Mouse (Mus musculus) CH12.LX (cell line): ENCODE measurements around the gene Cerkl. TPM values are rescaled to one million over a fixed set of nuclear protein-coding genes. Genes with fewer than 3 reads are reported as not detected.

Source experiments
- DNase-seq: peaks from one replicate; pipeline ENCODE4 v3.0.0-alpha.2; 2013; ENCODE audit errors: extremely low read depth
- H3K27ac ChIP-seq: 2 replicates; pipeline ENCODE4 v1.5.1; 2012; ENCODE audit warnings: low read depth, mild to moderate bottlenecking, control low read depth, moderate library complexity; ENCODE audit not compliant: insufficient read depth
- H3K27me3 ChIP-seq: replicated peaks from 2 replicates; pipeline ENCODE3; 2012; ENCODE audit warnings: inconsistent platforms
- H3K36me3 ChIP-seq, 2 experiments: replicated peaks in 1 of 2; 2 replicates each; pipeline versions ENCODE3 to v1.6.1; 2012; ENCODE audit warnings: inconsistent platforms in 1 of 2, low read length in 1 of 2, mild to moderate bottlenecking in 1 of 2, mixed read lengths in 1 of 2, moderate library complexity in 1 of 2; ENCODE audit not compliant: control insufficient read depth in 1 of 2, insufficient read depth in 1 of 2
- H3K4me1 ChIP-seq, 2 experiments: 2 replicates each; pipeline ENCODE4 v1.6.1; 2012; ENCODE audit warnings: inconsistent platforms in 1 of 2, moderate library complexity in 1 of 2; ENCODE audit not compliant: insufficient read depth in 2 of 2, control insufficient read depth in 1 of 2
- H3K4me2 ChIP-seq: 2 replicates; pipeline ENCODE4 v1.6.1; 2012; ENCODE audit warnings: low read depth, mild to moderate bottlenecking, control low read depth; ENCODE audit not compliant: poor library complexity, insufficient read depth, severe bottlenecking
- H3K4me3 ChIP-seq, 3 experiments: fragments of 150-350 bp in 1 of 3; sonication (generic) in 1 of 3; replicated peaks in 1 of 3; 2 replicates each; pipeline versions ENCODE3 to v1.5.1; 2011 to 2012; ENCODE audit warnings: low read depth in 2 of 3, low read length in 2 of 3, mild to moderate bottlenecking in 2 of 3, moderate library complexity in 2 of 3, control low read depth in 1 of 3, improper control_type of control experiment in 1 of 3, inconsistent platforms in 1 of 3, mixed read lengths in 1 of 3; ENCODE audit not compliant: poor library complexity in 1 of 3
- H3K79me2 ChIP-seq: replicated peaks from 2 replicates; pipeline ENCODE4 v1.6.1; 2012; ENCODE audit warnings: mild to moderate bottlenecking, moderate library complexity; ENCODE audit not compliant: control insufficient read depth, poor library complexity, insufficient read depth, severe bottlenecking; ENCODE audit errors: extremely low read depth
- H3K9ac ChIP-seq: 2 replicates; pipeline ENCODE4 v1.6.1; 2012; ENCODE audit warnings: low read depth, mild to moderate bottlenecking, control low read depth, moderate library complexity; ENCODE audit not compliant: insufficient read depth
- H3K9me3 ChIP-seq: replicated peaks from 2 replicates; pipeline ENCODE3; 2012; ENCODE audit warnings: low read length, inconsistent platforms, mixed read lengths
- CHD2 ChIP-seq: IDR thresholded peaks from 2 replicates; pipeline ENCODE4 v1.6.1; 2011; ENCODE audit warnings: low read length, improper control_type of control experiment
- CTCF ChIP-seq, 2 experiments: IDR thresholded peaks in 1 of 2; conservative IDR thresholded peaks in 1 of 2; 2 replicates each; pipeline ENCODE4 v1.5.1; 2011 to 2012; ENCODE audit warnings: low read depth in 2 of 2, low read length in 2 of 2, improper control_type of control experiment in 1 of 2, inconsistent platforms in 1 of 2, mild to moderate bottlenecking in 1 of 2, moderate library complexity in 1 of 2
- E2F4 ChIP-seq: IDR thresholded peaks from 2 replicates; pipeline ENCODE4 v1.6.1; 2011; ENCODE audit warnings: low read depth, low read length, improper control_type of control experiment; ENCODE audit not compliant: insufficient replicate concordance
- ETS1 ChIP-seq: conservative IDR thresholded peaks from 2 replicates; pipeline ENCODE4 v1.6.1; 2012; ENCODE audit warnings: low read depth, mild to moderate bottlenecking, inconsistent platforms, low read length, improper control_type of control experiment, moderate library complexity
- GABPA ChIP-seq: IDR thresholded peaks from 2 replicates; pipeline ENCODE4 v1.6.1; 2012; ENCODE audit warnings: low read depth, low read length, improper control_type of control experiment, inconsistent platforms; ENCODE audit not compliant: insufficient replicate concordance
- HCFC1 ChIP-seq: IDR thresholded peaks from 2 replicates; pipeline ENCODE4 v1.6.1; 2012; ENCODE audit warnings: low read depth, mild to moderate bottlenecking, inconsistent platforms, low read length, improper control_type of control experiment
- JUND ChIP-seq: conservative IDR thresholded peaks from 2 replicates; pipeline ENCODE4 v1.6.1; 2011; ENCODE audit warnings: low read depth, low read length, improper control_type of control experiment
- MAFK ChIP-seq: IDR thresholded peaks from 2 replicates; pipeline ENCODE4 v1.6.1; 2011; ENCODE audit warnings: low read length, improper control_type of control experiment; ENCODE audit not compliant: insufficient replicate concordance
- MAZ ChIP-seq: IDR thresholded peaks from 2 replicates; pipeline ENCODE4 v1.6.1; 2012; ENCODE audit warnings: low read depth, mild to moderate bottlenecking, inconsistent platforms, low read length, improper control_type of control experiment, moderate library complexity
- MEF2A ChIP-seq: IDR thresholded peaks from 2 replicates; pipeline ENCODE4 v1.6.1; 2014; ENCODE audit warnings: low read depth, mild to moderate bottlenecking, inconsistent platforms, low read length, improper control_type of control experiment, borderline replicate concordance
- MXI1 ChIP-seq: IDR thresholded peaks from 2 replicates; pipeline ENCODE4 v1.6.1; 2011; ENCODE audit warnings: mild to moderate bottlenecking, low read depth, low read length, improper control_type of control experiment
- NELFE ChIP-seq: IDR thresholded peaks from 2 replicates; pipeline ENCODE4 v1.6.1; 2011; ENCODE audit warnings: low read depth, low read length, improper control_type of control experiment
- POLR2A ChIP-seq: IDR thresholded peaks from 2 replicates; pipeline ENCODE4 v1.6.1; 2011; ENCODE audit warnings: low read depth, mild to moderate bottlenecking, improper control_type of control experiment, low read length
- POLR2AphosphoS2 ChIP-seq: IDR thresholded peaks from 2 replicates; pipeline ENCODE4 v1.6.1; 2011; ENCODE audit warnings: low read depth, low read length, improper control_type of control experiment
- RAD21 ChIP-seq: IDR thresholded peaks from 2 replicates; pipeline ENCODE4 v1.6.1; 2011; ENCODE audit warnings: low read depth, mild to moderate bottlenecking, low read length, improper control_type of control experiment, moderate library complexity
- SMC3 ChIP-seq: IDR thresholded peaks from 2 replicates; pipeline ENCODE4 v1.6.1; 2011; ENCODE audit warnings: low read depth, low read length, improper control_type of control experiment
- TBP ChIP-seq: conservative IDR thresholded peaks from 2 replicates; pipeline ENCODE4 v1.6.1; 2011; ENCODE audit warnings: low read depth, low read length, improper control_type of control experiment
- TCF12 ChIP-seq: IDR thresholded peaks from 2 replicates; pipeline ENCODE4 v1.6.1; 2014; ENCODE audit warnings: low read depth, mild to moderate bottlenecking, inconsistent platforms, low read length, improper control_type of control experiment
- UBTF ChIP-seq: IDR thresholded peaks from 2 replicates; pipeline ENCODE4 v1.6.1; 2012; ENCODE audit warnings: low read depth, mild to moderate bottlenecking, inconsistent platforms, low read length, improper control_type of control experiment, moderate library complexity
- USF2 ChIP-seq: conservative IDR thresholded peaks from 2 replicates; pipeline ENCODE4 v1.6.1; 2011; ENCODE audit warnings: low read depth, low read length, improper control_type of control experiment
- ZC3H11A ChIP-seq: IDR thresholded peaks from 2 replicates; pipeline ENCODE4 v1.6.1; 2012; ENCODE audit warnings: low read depth, mild to moderate bottlenecking, inconsistent platforms, low read length, improper control_type of control experiment
- ZKSCAN1 ChIP-seq: IDR thresholded peaks from 2 replicates; pipeline ENCODE4 v1.6.1; 2012; ENCODE audit warnings: low read depth, inconsistent platforms, low read length, improper control_type of control experiment, borderline replicate concordance
- ZMIZ1 ChIP-seq: IDR thresholded peaks from 2 replicates; pipeline ENCODE4 v1.6.1; 2012; ENCODE audit warnings: low read depth, mild to moderate bottlenecking, inconsistent platforms, low read length, improper control_type of control experiment
- dilution Hi-C: fragments of 300-500 bp; cut with MboI; formaldehyde crosslinking; loops from 2 replicates; pipeline ENCODE4 v1.14.3; 2020; ENCODE audit warnings: low sequenced_read_pairs; ENCODE audit not compliant: extremely low pct_unique_long_range_greater_than_20kb, extremely low pct_ligation_motif_present
- in situ Hi-C: fragments of 300-500 bp; cut with MboI; formaldehyde crosslinking; loops from 3 replicates; pipeline ENCODE4 v1.14.3; 2019; ENCODE audit warnings: low sequenced_read_pairs, low pct_ligation_motif_present, low pct_unique_long_range_greater_than_20kb, mixed read lengths
- polyA plus RNA-seq: library from polyadenylated mRNA; unstranded; fragments of >175 nt; gene quantifications from 2 replicates; pipeline ENCODE4 v1.2.1, GENCODE M21; 2012; ENCODE audit warnings: low read depth; ENCODE audit not compliant: insufficient read length
- total RNA-seq, 2 experiments: library from RNA; depleted of rRNA; stranded (reverse); fragments of 300-350 nt in 1 of 2; fragments of >200 nt in 1 of 2; gene quantifications; 2 replicates each; pipeline ENCODE4 v1.2.3; 2012 to 2014

The Cerkl gene
- total and polyA plus RNA-seq, 3 experiments = 10.9 to 19.6 (median 15.6) TPM

DNA sequence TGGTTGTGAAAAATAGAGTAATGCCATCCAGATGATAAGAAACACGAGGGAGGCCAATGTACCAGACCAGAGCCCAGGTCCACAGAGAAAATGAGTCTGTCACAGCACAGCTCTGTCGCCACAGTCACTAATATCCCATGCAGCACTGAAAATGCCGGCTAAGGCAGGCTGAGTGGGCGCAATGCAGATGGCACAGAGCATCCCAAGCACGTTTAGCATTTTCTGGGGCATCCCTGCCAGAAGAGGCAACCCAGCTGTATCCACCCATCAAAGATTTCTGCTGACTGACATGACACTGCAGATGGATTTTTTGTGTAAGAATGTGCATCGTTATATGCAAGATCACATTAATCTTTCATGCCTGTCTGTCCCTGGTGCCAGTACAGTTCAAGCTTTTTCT, 94.6 kb downstream of the Cerkl start:
- Histone ChIP-seq H3K4me1 (peaks cover 8 to 34% of the 10 kb centered on the region in 2 experiments), H3K27ac (no peak overlapping the region), H3K36me3 (peaks cover 19 to 56% of the 10 kb centered on the region in 2 experiments), H3K9ac (no peak overlapping the region), H3K79me2 (peaks cover 3% of the 10 kb centered on the region), H3K4me3 (no peak overlapping the region), H3K9me3 (no peaks in the 10 kb centered on the region), H3K27me3 (no peaks in the 10 kb centered on the region), H3K4me2 (no peak overlapping the region)
- in situ Hi-C loops = loop anchor here (25.0 kb wide), 3 partner anchors 275 to 400 kb away; partner anchors contain the start of gene Itprid2
- DNase-seq = no peak
- dilution Hi-C loops = no loop called here
- TF ChIP-seq CTCF (conservative IDR thresholded peaks at IDR 0.05 in 1 of 2, IDR thresholded peaks at IDR 0.05 in 1 of 2; ENCODE audit: low read depth in 2 of 2, low read length in 2 of 2) = no peak
- no peak for TF ChIP-seq TBP
- no peak for TF ChIP-seq NELFE
- TF ChIP-seq ZC3H11A = no peak
- no peak for TF ChIP-seq E2F4
- TF ChIP-seq MAZ = no peak
- TF ChIP-seq ZMIZ1 = no peak
- TF ChIP-seq POLR2AphosphoS2 = no peak
- TF ChIP-seq GABPA = no peak
- no peak for TF ChIP-seq MEF2A
- TF ChIP-seq MAFK = no peak
- no peak for TF ChIP-seq ETS1
- TF ChIP-seq MXI1 = no peak

- no peak overlapping the region for H3K9ac ChIP-seq
- no peaks in the 10 kb centered on the region for H3K9me3 ChIP-seq
- H3K36me3 ChIP-seq = peaks cover 33 to 72% of the 10 kb centered on the region in 2 experiments
- H3K79me2 ChIP-seq = no peaks in the 10 kb centered on the region
- dilution Hi-C loops = no loop called here
- DNase-seq = no peak
- no peak overlapping the region for H3K27ac ChIP-seq
- no peak overlapping the region for H3K4me2 ChIP-seq
- H3K4me1 ChIP-seq = peaks cover 0 to 6% of the 10 kb centered on the region in 2 experiments; a peak in 1 of 4 replicates
- no peaks in the 10 kb centered on the region for H3K27me3 ChIP-seq
- TF ChIP-seq CHD2 (no peak), HCFC1 (no peak), SMC3 (no peak), CTCF (conservative IDR thresholded peaks at IDR 0.05 in 1 of 2, IDR thresholded peaks at IDR 0.05 in 1 of 2; ENCODE audit: low read depth in 2 of 2, low read length in 2 of 2) (no peak), UBTF (no peak), ZKSCAN1 (no peak), ZMIZ1 (no peak), MAFK (no peak), MXI1 (no peak), ZC3H11A (no peak), TCF12 (no peak), USF2 (no peak), GABPA (no peak), JUND (no peak), POLR2A (no peak), RAD21 (no peak)
- H3K4me3 ChIP-seq = no peak overlapping the region
- in situ Hi-C loops = loop anchor here (25.0 kb wide), 3 partner anchors 279 to 404 kb away; partner anchors contain the start of gene Itprid2
These were observed 98.8 kb downstream of the Cerkl start for GRCm38 (mm10) chr2:79357835-79358234.
